Mouse (Mus musculus) skeletal muscle tissue, adult 2 months (tissue): Measurements from ENCODE around the gene Map3k5.
"Not testable (repeated sequence)": the region's sequence is repeated elsewhere in the genome, so short reads cannot be mapped to it uniquely, and the experiment has no call there.

Source experiments
- DNase-seq: peaks from one replicate; pipeline ENCODE4 v3.0.0-alpha.2; 2012; ENCODE audit warnings: low read depth, low spot score

The Map3k5 gene

GRCm38 (mm10) chr10:19963206-19963605 lies 28.9 kb downstream of the Map3k5 start:
- no peak for DNase-seq

DNA sequence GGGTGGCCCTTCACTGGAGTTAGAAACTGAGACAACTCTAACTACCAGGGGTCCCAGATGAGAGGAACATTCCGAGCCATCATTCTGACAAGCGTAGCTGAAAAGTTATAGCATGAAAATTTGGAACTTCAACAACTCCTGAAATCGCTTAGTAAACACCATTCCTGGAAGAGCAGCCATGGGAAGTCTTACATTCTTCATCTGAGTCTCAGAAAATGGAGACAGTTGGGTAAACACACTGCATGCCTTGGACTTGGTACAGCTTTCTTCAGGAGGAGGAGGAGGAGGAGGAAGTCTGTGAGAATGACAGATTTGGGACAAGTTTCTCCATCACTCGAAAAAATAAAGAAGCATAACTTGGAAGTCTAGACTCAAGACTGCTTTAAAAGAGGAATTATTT lies 29.8 kb downstream of the Map3k5 start:
- no peak for DNase-seq

GRCm38 (mm10) chr10:19966597-19966996 lies 32.3 kb downstream of the Map3k5 start:
- DNase-seq = no peak

DNA sequence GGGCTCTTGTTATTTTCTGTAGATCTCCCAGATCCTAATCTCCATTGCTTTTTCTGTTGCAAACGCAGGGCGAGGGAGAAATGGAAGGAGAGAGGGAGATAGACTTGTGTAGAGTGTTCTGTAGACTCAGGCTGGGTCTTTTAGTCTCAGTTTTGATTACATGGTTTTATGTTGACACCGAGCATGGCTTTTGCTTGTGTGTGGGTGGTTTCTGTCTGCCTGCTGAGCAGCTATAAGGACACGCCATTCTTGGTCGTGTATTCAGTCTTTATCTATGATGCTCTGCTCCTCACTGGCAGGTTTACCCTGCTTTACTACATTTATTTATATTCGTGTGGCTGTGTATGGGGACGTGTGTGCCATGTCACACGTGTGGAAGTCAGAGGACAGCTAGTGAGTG lies 34.2 kb downstream of the Map3k5 start:
- no peak for DNase-seq

DNA sequence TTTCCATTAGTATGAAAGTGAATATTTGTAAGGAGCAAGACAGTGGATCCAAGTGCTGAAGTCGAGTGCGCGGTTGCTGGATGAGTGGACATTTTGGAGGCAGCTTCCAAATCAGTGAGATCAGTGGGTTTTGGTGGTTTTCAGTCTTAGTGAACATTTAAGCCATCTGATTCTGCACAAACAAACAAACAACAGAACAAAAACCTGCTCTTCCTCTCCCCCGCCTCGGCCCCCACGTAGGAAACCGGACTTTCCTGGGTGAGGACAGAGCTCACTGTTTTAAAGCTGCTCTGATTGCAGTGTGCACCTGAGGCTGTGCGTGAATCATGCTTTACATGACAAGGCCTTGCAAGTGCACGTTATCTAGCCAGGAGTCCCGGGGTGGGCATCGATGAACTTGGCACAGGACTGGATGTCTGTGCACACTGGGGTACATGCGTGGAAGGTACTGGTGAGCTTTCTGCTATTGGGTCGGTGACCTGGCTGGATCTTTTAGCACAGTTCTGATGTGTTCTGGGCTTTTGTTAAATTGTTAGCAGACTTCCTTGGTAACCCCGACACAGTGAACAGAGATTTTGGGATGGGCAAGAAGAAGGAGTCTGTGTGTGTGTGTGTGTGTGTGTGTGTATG lies 35.7 kb downstream of the Map3k5 start:
- no peak for DNase-seq

DNA sequence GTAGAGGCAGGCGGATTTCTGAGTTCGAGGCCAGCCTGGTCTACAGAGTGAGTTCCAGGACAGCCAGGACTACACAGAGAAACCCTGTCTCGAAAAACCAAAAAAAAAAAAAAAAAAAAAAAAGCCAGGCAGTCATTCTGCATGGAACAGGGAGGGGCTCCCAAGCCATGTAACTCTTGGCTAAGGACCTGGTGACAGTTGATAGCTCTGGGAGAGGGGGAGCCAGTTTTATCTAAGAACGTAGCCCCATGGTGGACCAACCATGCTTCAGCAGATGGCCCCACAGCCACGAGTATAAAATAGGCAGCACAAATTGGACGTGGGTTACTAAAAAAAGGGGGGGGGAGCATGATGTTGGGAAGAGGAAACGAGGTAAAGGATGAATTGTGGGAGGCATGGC lies 37.2 kb downstream of the Map3k5 start:
- DNase-seq = not testable (repeated sequence)

DNA sequence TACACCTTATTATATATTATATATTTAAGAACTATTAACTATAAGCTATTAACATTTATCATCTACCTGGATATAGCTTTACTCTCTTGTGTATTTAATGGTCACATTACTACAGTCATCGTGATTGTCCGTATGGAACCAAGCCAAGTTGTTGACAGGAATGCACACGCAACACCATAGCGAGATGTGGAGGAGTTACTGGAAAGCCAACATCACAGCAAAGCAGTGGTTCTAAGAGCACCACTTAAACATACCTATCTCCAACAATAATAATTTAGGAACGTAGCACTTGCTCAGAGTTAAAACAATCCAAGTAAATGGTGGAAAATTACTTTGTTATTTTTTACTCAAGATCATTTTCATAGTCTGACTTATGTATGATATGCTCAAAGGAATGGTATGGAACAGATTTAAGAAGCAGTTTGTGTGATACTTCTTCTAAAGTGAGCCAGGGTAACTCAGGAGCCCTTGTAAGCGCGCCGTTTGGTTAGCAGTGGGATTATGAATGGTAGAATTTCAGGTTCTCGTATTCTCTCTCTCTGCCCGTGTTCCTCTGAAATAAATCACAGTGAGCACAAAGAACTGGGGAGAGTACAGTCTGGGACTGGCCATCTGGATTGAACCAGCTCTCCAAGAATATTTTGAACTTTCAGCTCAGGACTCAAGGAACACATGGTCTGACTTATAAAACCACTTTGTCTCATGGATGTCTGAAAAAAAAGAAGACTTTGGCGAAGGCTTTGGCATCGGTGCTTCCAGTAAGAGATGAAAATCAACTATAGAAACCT lies 39.2 kb downstream of the Map3k5 start:
- no peak for DNase-seq

DNA sequence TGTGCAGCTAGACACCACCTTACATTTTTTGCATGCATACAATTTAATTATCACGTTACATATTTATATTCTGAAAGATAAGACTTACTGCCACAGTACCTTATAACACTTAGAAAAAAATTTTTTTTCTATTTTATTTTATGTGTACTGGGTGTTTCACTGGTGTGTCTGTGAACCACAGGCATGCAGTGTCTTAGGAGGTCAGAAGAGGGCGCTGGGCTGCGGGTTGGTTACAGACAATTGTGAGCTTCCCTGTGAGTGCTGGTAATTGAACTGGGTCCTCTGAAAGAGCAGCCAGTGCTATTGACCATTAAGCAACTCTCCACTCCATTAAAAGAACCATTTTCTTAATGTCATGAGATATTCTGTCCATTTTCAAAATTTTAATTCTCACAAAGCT lies 43.3 kb downstream of the Map3k5 start:
- no peak for DNase-seq

DNA sequence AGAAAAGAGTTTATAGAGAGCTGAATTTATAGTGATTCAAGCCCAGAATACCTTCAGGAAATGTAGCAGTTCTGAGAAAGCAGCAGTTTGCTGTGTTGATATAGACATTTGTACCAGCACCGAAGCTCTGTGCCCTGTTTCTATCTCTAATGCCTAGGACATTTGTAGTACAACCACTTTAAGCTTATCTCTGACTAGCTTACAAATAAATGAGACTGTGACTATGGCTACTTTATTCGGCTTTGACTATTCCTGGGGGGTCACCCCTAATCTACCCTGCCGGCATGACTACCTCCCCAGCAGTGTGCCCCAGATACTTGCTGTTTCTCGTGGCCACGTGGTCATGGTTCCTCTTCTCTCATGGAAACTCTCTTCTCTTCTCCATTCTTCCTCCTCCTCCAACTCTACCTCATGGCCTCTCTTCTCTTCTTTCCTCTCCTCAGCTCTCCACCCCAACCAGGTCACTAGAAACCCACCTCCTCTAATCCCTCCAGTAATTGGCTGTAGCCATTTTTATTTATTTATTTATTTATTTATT lies 44.5 kb downstream of the Map3k5 start:
- no peak for DNase-seq

DNA sequence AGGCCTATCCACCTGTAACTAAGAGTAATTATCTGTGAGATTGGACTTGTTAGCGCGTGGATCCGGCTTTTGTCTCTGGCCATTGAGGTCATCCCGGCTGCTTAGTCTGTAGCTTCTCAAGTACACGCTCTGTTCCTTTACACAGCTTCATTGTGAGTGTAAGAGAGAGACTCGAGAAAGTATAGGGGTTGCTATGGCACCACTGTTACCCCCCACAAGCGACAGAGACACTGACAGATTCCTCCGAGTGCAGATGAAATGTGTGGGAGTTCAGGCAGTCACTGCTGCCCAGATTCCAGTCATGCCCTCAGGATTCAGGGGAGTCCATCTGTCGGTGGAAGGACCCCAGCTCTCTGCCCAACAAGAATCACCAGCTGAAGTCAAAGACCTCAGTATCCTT lies 53.5 kb downstream of the Map3k5 start:
- no peak for DNase-seq

DNA sequence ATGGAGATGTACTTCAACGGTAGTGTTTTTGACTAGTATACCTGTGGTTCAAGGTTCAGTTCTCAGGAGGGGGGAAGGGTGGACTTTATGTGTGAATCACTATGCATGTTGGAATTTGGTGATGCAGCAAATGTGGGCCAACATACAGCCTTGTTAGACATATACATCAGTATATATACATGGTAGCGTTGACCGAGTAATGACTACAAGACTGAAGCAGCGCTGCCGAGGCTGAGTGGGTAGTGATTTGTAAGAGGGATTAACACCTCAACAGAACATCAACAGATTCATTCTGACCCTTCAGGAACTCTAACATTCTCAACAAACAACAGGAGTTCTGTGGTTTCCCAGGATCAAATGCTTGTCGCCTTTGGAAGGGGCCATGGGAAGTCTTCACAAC lies 55.7 kb downstream of the Map3k5 start:
- no peak for DNase-seq

DNA sequence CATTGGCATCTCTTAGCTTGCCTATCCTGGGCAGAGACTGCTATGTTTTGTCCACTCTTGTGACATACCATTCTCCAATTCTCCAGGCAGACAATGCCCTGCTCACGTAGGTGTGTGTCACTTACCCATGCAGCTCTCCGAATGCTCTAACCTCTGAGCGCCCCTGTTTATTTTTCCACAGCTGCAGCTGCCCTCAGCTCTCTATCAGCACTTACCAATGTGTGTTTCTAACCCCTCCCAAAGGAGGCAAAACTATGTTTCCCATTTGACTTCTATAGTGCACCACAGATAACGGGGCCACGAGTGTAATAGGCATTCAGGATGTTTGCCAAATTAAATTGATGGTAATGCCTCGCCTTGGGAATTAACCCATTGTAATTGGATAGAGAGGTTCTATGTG lies 56.4 kb downstream of the Map3k5 start:
- DNase-seq = no peak

DNA sequence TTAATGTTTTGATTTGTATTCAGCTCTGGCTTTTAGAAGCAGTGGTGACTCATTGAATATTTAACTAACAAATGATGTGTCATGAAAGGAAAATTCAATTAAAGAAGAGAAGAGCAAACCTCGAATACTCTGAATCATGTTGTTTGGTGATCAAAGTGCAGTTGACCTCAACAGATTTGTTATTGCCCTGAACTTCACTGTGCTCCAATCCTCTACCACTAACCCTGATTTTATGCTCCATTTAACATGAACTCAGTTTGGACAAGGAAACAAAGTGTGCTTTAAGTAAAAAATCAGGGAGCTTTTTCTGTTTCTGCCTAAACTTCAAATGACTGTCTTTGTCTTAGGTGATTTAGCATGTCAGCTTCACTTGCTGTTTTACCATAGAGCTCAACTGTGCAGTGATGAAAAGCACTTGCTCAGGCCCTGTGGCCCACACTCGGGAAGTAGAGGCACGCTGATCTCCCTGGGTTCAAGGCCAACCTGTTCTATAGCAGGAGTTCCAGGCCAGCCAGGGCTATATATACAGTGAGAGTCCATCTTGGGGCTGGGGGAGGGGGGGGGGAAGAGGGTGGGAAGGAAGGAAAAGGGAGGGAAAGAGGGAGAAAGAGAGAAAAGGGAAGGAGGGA lies 57.1 kb downstream of the Map3k5 start:
- DNase-seq = no peak

DNA sequence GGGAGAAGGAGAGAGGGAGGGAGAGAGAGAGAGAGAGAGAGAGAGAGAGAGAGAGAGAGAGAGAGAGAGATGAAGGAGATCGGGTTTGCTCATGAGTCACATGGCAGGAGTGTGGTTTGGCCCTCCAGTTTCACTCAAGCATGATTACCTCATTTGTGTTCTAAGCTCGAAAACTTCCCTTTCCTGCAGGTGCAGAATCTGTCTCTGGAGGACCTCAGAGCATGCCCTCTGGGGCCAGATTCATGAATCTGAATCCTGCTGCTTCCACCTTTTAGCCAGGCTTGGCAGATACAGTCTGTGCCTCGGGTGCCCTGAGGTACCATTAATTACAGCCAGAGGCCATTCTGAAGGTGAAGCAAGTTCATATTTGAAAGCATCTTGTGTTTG lies 57.6 kb downstream of the Map3k5 start:
- DNase-seq = no peak

DNA sequence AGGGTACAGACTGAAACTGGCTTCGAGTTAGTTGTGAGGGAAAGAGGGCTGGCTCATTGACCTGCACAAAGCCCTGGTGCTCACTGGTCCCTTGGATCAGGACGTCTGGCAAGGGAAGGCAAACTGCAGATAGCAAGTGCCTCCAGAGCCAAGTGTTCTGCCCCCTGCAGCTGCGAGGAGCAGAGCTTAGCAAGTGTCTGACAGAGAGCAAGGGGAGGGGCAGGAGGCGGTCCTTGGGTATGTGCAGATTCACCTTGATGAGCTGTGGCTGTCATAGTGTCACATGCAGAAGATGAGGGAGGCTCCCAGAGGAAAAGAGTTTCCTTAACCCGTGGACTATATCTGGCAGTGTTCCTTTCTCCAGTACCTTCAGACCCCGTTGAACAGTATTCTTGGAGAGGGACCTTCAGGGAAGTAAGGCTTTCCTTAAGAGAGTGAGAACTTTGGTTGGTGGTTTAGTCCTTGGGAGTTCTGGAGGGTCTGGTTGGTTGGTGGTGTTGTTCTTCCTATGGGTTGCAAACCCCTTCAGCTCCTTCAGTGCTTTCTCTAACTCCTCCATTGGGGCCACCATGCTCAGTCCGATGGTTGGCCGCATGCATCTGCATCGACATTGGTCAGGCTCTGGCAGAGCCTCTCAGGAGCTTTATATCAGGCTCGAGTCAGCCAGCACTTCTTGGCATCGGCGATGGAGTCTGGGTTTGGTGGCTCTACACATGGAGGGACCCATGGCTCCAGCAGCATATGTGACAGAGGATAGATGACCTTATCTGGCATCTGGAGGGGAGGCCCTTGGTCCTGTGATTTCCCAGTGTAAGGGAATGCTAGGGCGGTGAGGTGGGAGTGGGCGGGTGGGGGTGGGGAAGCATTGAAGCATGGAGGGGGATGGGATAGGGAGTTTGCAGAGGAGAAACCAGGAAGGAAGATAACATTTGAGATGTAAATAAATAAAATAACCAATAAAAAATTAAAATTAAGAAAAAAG lies 60.5 kb downstream of the Map3k5 start:
- DNase-seq = no peak

DNA sequence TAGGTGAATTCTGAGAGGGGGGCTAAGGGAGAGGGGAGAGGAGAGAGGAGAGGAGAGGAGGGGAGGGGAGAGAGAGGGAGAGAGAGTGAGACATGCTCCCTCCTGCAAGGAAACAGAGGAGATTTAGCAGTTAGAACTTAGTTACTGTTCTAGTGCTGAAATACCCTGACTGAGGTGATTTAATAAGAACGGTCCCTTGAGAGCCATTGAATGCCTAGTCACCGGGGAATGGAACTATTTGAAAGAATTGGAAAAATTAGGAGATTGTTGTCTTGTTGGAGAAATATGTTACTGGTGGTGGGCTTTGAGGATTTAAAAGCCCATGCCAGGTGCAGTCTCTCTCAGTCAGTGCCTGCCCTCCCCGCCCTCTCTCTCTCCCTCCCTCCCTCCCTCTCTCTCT lies 61.9 kb downstream of the Map3k5 start:
- no peak for DNase-seq

DNA sequence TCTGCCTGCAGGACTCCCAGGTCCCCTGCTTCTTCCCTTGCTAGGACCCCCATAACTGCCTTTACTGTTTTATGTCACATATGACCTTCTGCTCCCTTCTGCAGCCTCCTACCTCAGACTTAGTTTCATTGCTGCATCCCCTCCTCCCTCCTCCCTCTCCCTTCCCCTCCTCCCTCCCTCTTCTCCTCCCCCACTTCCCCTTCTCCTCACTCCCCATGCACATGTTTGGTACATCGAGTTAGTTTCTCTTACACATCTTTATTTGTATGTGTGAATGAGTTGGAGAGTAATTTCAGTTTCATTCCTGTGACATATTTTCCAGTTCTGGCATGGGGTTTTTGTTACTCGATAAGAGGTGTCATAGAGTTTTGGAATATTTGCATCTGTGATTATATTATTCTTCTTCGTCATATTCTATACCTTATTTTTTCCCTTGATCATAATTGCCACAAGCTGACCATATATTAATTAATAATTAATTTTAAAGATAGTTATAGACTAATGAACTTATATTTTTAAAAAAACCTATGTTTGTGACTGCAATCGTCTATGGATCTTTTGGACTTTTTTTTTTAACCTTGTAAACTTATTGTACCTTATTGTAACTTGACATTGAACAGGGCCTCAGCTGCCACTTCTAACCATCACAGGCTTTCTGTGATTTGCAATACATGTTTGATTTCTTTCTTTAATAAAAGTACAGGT lies 65.6 kb downstream of the Map3k5 start:
- DNase-seq = no peak

GRCm38 (mm10) chr10:20000408-20000770 lies 66.1 kb downstream of the Map3k5 start:
- DNase-seq = no peak

DNA sequence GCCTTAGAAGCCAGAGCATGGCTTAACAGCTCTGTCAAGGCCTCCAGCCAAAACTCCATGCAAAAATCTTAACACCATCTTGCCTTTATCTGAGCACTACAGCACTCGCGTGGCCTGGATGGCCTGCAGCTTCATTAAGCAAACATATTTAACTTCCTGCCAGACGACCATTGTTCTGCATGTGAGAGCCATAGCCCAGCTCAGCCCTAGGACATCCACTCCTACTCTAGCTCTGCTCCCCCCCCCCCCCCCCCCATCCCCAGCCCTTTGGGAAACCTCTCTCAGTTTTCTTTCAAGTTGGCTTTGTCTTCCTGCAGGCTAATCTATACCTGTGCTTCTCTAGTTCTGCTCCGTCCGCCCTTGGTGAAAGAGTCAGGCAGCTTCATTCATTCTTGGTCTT lies 67.7 kb downstream of the Map3k5 start:
- no peak for DNase-seq

DNA sequence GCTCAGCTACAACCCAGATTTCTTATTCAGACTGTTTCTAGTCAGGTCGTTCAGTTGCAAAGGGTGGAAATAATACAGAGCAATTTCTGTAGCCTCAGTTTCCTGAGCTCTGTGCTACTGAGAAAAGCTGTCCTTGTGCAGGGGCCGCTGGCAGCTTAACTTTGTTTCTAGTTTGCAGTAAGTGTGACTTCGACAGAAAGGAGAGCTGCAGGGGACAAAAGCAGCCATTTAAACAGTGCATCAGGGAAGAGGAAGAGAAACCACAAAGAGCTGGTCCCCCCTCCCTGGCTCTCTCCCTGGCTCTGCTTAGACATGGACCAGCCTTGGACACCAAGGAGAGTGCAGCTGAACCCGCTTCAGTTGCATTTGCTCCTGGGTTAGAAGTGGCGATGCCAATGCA lies 68.7 kb downstream of the Map3k5 start:
- DNase-seq = no peak

DNA sequence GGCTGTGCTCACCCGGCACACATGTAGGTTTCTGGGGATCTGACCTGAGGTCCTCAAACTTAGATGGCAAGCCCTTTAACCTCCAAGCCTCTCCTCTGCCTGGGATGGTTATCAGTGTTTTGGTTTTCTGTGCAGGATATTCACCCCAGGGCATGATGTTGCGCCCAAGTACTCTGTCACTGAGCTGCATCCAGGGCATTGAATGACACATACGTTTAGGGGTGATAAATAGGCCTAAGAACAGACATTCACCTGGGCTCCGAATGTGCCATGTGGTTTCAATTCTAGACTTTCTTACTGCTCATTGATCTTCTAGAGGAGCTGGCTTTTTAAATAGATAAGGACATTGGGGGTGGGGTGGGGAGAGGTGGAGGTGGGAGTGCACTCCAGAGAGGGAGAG lies 70.5 kb downstream of the Map3k5 start:
- no peak for DNase-seq
